Mouse (Mus musculus): ENCODE measurements at regions not wholly inside any gene's neighbourhood (a gene's known extent, or its start where the extent isn't known, plus 50 kb on each side); places are given as distances from the start of the nearest gene placed in this dataset.

GRCm38 (mm10) chr9:115656994-115657713, 252.1 kb upstream of the Gadl1 start:
- TF ChIP-seq POLR2A (IDR thresholded peaks at IDR 0.05; ENCODE audit: control insufficient read depth, low read depth, low read length) = no peak
- TF ChIP-seq CTCF (IDR thresholded peaks at IDR 0.05; ENCODE audit: control insufficient read depth, insufficient read depth, insufficient replicate concordance, low read depth, low read length) = no peak
